Mouse (Mus musculus): ENCODE measurements at regions not wholly inside any gene's neighbourhood (a gene's known extent, or its start where the extent isn't known, plus 50 kb on each side); places are given as distances from the start of the nearest gene placed in this dataset.
A peak's percentile ranks its signal among the peaks of the same experiment; 100 is the strongest.

DNA sequence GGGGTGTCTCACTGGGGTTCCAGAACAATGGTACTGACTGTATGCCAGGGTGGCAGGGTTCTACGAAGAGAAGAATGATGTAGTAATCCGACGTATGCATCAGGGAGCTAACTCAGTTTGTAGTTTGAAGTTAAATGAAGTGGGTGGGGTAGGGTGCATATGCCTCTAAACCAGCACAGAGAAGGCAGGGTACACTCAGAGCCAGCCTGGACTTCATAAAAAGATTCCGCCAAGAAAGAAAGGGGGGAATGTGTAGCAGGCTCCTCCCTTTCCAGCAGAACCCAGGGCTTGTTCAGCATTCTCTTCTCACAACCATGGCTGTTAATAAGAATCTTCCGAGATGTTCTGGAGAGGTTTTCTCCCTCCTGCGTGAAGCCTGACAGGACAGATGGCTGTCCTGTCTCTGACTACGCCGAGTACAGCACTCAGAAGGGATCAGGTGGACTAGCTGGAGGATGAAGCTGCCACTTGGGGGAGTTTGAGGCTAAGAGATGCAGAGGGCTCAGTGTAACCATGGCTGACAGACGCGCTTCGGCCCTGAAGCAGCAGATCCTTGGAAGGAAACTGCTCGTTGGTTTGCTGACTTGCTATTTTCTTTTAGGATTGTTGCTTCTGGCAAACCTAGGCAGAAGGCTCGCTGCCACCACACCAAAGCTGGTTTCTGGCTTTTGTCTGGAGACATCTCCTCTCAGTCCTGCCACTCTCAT, 143.4 kb upstream of the Plxnc1 start:
- Histone ChIP-seq H3K27me3 (ENCODE audit: insufficient read depth, low read length) (no peaks in the 10 kb centered on the region), H3K4me2 (ENCODE audit: low read depth, low read length) (no peak overlapping the region)
- peak; percentile 91 for TF ChIP-seq CTCF (IDR thresholded peaks at IDR 0.05; ENCODE audit: low read depth)

DNA sequence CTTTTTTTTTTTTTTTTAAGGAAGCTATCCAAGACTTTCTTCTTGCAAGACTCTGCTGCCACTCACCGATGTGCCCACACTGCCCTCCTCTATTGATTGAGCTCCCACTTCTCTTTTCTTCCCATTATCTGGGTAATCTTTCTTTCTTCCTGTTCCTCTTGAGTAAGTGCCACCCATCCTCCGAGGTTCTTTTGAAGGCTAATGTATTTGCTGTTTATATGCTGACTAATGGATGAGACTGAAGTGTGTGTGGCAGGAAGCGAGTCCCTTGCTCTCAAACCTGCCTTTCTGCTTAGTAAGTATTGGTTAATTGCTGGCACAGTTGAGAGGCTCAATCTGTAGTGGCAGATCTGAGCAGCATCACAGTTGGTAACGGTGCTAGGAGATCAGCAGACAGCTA, 142.1 kb upstream of the Plxnc1 start:
- Histone ChIP-seq H3K27ac (no peak overlapping the region), H3K4me1 (ENCODE audit: insufficient read depth, low read length) (no peaks in the 10 kb centered on the region), H3K9ac (replicated peaks; ENCODE audit: low read length) (no peak overlapping the region), H3K27me3 (ENCODE audit: insufficient read depth, low read length) (no peaks in the 10 kb centered on the region), H3K36me3 (ENCODE audit: insufficient read depth, low read length) (no peaks in the 10 kb centered on the region), H3K9me3 (ENCODE audit: low read length) (no peaks in the 10 kb centered on the region), H3K4me2 (ENCODE audit: low read depth, low read length) (no peak overlapping the region), H3K4me3 (ENCODE audit: low read length) (no peak overlapping the region)
- 56% methylated on average over 4 of the region's 4 CpGs for WGBS
- DNase-seq (ENCODE audit: low spot score) (no peak), ATAC-seq (no peak)
- no peak for TF ChIP-seq CTCF (IDR thresholded peaks at IDR 0.05; ENCODE audit: low read depth)

More for the DNA sequence above, 143.4 kb upstream of the Plxnc1 start:
- 31% methylated on average over 13 of the region's 13 CpGs for WGBS
- Histone ChIP-seq H3K9me3 (ENCODE audit: low read length) (no peaks in the 10 kb centered on the region), H3K36me3 (ENCODE audit: insufficient read depth, low read length) (no peaks in the 10 kb centered on the region), H3K4me1 (ENCODE audit: insufficient read depth, low read length) (no peaks in the 10 kb centered on the region), H3K27ac (no peak overlapping the region), H3K9ac (replicated peaks; ENCODE audit: low read length) (no peak overlapping the region), H3K4me3 (ENCODE audit: low read length) (no peak overlapping the region)
- peak; percentile 87 for ATAC-seq
- DNase-seq (ENCODE audit: low spot score) = peak; percentile 85

DNA sequence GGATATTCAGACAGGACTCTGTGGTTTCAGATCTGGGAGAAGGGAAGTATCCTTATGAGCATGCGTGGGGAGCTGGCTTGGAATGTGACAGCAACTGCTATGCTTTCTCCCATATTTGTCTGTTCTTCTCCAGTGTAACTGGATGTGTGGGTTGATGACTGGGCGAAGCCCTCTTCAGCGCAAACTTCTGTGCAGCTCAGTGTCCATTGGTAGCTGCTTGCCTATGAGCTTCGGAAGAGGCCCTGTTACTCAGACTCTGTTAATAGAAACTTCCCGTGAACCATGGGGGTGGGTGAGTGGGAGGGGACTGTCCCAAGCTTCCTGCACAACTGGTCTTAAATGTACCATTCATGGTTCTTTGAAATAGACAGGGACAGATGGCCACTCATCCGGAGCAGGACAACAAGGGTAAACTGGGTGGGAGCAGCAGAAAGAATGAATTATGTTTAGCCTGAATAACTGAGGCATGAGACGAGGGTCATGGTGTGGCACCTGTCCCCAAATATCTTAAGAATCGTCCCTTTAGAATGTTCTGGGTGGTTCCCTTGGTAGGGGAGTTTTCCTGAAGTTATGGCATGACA, 141.1 kb upstream of the Plxnc1 start:
- Histone ChIP-seq H3K36me3 (ENCODE audit: insufficient read depth, low read length) (no peaks in the 10 kb centered on the region), H3K27me3 (ENCODE audit: insufficient read depth, low read length) (no peaks in the 10 kb centered on the region), H3K27ac (no peak overlapping the region), H3K4me3 (ENCODE audit: low read length) (no peak overlapping the region), H3K9ac (replicated peaks; ENCODE audit: low read length) (no peak overlapping the region), H3K4me1 (ENCODE audit: insufficient read depth, low read length) (no peaks in the 10 kb centered on the region), H3K4me2 (ENCODE audit: low read depth, low read length) (no peak overlapping the region), H3K9me3 (ENCODE audit: low read length) (no peaks in the 10 kb centered on the region)
- 76% methylated on average over 8 of the region's 8 CpGs for WGBS
- DNase-seq (ENCODE audit: low spot score) (no peak), ATAC-seq (no peak)
- no peak for TF ChIP-seq CTCF (IDR thresholded peaks at IDR 0.05; ENCODE audit: low read depth)

DNA sequence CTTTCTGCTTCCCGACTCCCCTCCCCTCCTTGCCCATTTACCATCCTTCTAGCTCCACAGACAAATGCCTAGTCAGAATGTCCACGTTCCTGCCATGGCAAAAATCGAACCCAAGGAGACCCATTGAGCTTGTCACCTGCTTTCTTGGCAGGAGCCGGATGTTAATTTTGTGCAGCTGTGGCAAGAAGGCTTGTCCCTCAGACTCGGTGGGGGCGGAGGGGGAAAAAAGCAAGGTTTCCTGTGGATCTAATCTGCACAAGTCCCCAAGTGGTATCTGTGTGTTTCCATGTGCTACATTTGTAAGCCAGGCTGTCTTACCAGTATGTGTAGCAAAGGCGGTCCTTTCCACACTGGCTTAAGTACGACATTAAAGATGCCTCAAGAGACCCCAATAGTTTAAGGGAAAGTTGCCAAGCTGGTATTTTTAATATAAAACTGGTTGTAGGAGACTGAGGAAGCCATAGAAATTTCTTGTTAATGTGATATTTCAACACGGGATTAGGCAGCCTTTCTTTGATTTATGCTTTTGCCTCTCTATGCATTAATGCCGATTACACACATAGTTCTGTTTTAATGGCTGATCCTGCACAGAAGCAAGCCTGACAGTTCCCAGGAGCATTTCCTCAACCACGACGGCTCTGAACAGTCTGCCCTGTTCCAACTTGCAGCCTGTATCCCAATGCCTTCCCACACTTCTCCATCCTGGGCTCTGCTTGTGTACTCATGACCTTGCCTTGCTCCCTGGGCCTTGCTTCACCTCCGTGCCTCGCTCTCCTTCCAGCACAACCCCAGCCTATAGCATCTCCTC, 138.9 kb upstream of the Plxnc1 start:
- no peaks in the 10 kb centered on the region for H3K9me3 ChIP-seq (ENCODE audit: low read length)
- no peak overlapping the region for H3K9ac ChIP-seq (replicated peaks; ENCODE audit: low read length)
- WGBS = 52% methylated on average over 14 of the region's 14 CpGs
- peak; percentile 18 for DNase-seq (ENCODE audit: low spot score)
- ATAC-seq = no peak
- H3K4me1 ChIP-seq (ENCODE audit: insufficient read depth, low read length) = no peaks in the 10 kb centered on the region
- H3K27me3 ChIP-seq (ENCODE audit: insufficient read depth, low read length) = no peaks in the 10 kb centered on the region
- no peak for TF ChIP-seq CTCF (IDR thresholded peaks at IDR 0.05; ENCODE audit: low read depth)
- no peaks in the 10 kb centered on the region for H3K36me3 ChIP-seq (ENCODE audit: insufficient read depth, low read length)
- no peak overlapping the region for H3K27ac ChIP-seq
- H3K4me3 ChIP-seq (ENCODE audit: low read length) = no peak overlapping the region
- no peak overlapping the region for H3K4me2 ChIP-seq (ENCODE audit: low read depth, low read length)

DNA sequence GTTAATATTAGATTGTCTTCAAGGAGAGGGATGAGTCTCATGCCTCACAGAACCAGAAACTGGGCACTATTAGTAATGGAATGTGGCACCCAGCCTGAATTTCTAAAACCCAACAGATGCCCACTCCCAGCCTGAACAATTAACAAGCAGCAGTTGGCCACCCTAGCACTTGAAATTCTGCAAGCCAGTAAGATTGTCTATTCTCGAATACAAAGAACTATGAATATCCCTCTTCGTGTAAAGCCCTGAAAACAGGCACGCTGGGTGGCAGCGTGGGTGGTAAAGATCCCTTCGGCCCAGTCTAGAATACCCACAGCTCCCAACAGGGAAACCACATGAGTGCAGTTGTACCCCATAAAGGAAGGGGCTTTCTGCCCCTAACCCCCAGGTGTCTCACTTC, 138.0 kb upstream of the Plxnc1 start:
- H3K9ac ChIP-seq (replicated peaks; ENCODE audit: low read length) = no peak overlapping the region
- no peaks in the 10 kb centered on the region for H3K9me3 ChIP-seq (ENCODE audit: low read length)
- no peaks in the 10 kb centered on the region for H3K4me1 ChIP-seq (ENCODE audit: insufficient read depth, low read length)
- H3K27me3 ChIP-seq (ENCODE audit: insufficient read depth, low read length) = no peaks in the 10 kb centered on the region
- no peak for ATAC-seq
- no peak overlapping the region for H3K4me2 ChIP-seq (ENCODE audit: low read depth, low read length)
- no peak overlapping the region for H3K27ac ChIP-seq
- H3K4me3 ChIP-seq (ENCODE audit: low read length) = no peak overlapping the region
- no peak for DNase-seq (ENCODE audit: low spot score)
- 57% methylated on average over 5 of the region's 5 CpGs for WGBS
- no peak for TF ChIP-seq CTCF (IDR thresholded peaks at IDR 0.05; ENCODE audit: low read depth)
- no peaks in the 10 kb centered on the region for H3K36me3 ChIP-seq (ENCODE audit: insufficient read depth, low read length)

DNA sequence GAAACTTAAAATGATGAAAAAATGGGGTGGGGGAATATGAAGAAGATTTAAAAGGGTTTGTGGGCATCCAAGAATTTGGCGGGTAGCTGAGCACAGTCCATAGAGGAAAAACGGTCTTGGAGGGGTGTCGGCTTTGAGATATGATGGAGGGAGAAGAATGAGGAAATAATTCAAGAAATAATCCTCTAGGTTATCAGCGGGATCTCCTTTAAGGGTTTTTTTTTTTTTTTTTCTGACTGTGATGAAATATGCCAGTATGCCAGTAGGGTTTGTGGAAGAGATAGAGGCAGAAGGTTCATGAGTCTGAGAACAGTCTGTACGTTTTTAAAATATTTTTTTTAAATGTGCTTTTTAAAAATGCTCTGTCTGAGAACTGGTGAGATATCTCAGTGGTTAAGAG, 135.3 kb upstream of the Plxnc1 start:
- WGBS = 88% methylated on average over 5 of the region's 5 CpGs
- H3K27ac ChIP-seq = no peak overlapping the region
- no peaks in the 10 kb centered on the region for H3K36me3 ChIP-seq (ENCODE audit: insufficient read depth, low read length)
- TF ChIP-seq CTCF (IDR thresholded peaks at IDR 0.05; ENCODE audit: low read depth) = no peak
- no peaks in the 10 kb centered on the region for H3K4me1 ChIP-seq (ENCODE audit: insufficient read depth, low read length)
- H3K9me3 ChIP-seq (ENCODE audit: low read length) = no peaks in the 10 kb centered on the region
- H3K27me3 ChIP-seq (ENCODE audit: insufficient read depth, low read length) = no peaks in the 10 kb centered on the region
- no peak overlapping the region for H3K4me3 ChIP-seq (ENCODE audit: low read length)
- DNase-seq (ENCODE audit: low spot score) (no peak), ATAC-seq (no peak)
- no peak overlapping the region for H3K9ac ChIP-seq (replicated peaks; ENCODE audit: low read length)
- H3K4me2 ChIP-seq (ENCODE audit: low read depth, low read length) = no peak overlapping the region

Measured in hindbrain, postnatal 0 days (tissue).